Mouse (Mus musculus): ENCODE results near the gene Acss1. TPM values are rescaled to one million over a fixed set of nuclear protein-coding genes. Genes with fewer than 3 reads are reported as not detected.
A peak's percentile ranks its signal among the peaks of the same experiment; 100 is the strongest.

Acss1 gene
- polyA plus RNA-seq, 1 experiment: 31.2 TPM

DNA sequence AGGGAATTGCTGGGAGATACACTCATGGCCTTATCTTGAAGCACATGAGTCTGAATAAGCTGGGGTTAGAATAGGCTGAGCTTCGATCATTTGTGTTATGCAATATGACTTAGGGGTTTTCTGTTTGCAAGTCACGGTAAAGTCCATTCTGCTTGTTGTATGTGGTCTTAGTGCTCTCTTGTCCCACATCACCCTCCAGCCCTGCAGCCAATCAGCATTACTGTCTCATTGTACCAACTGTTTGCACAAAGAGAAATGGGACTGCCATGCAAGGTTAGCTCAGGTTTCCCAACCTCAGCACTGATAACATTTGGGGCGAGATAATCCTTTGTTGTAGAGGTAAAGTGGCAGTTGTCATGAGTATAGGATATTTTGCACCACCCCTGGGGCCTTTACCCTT lies 58.2 kb downstream of the Acss1 start:
- TF ChIP-seq CTCF (IDR thresholded peaks at IDR 0.05; ENCODE audit: control insufficient read depth, insufficient read depth, low read length): no peak
- TF ChIP-seq POLR2A (IDR thresholded peaks at IDR 0.05; ENCODE audit: borderline replicate concordance, control insufficient read depth, low read depth, low read length): no peak
- Histone ChIP-seq H3K4me1 (ENCODE audit: control insufficient read depth, insufficient read depth, low read length) (peaks cover 1% of the 10 kb centered on the region), H3K4me3 (replicated peaks; ENCODE audit: control insufficient read depth, low read depth, low read length) (no peak overlapping the region), H3K27ac (ENCODE audit: control insufficient read depth, insufficient read depth, low read depth, low read length, poor library complexity) (no peak overlapping the region)
- 31% methylated on average over 3 of the region's 3 CpGs for WGBS

DNA sequence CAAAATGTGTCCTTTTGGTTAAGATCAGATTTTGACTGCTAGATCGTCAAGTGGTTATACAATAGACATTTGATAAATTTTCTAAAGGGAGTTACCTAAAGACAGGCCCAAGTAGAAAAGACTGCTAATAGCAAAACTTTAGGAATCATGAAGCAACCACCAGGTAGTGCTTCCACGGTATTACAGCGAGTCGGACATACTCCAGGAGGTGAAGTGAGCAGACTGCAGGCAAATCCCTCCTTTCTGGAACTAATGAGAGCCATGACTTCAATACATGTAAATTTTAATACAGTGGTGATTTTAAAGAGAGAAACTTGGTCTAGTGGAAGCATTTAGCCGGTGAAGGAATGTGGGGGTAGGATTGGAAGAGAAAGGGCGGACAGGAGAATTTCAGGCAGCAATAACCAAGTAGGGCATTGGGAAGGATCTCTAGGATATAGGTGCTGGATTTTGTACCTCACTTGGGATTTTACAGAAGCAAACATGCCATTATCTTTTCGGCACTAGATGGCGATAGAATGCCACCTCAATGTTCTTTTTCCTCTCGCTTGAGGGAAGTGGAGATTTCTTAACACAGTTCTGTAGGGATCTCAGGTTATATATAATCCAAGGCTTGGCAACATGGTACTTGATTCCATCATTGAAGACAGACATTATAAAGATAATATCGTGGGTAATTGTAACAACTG lies 59.3 kb downstream of the Acss1 start:
- Histone ChIP-seq H3K27ac (ENCODE audit: control insufficient read depth, insufficient read depth, low read depth, low read length, poor library complexity) (no peak overlapping the region), H3K4me1 (ENCODE audit: control insufficient read depth, insufficient read depth, low read length) (peaks cover 1% of the 10 kb centered on the region), H3K4me3 (replicated peaks; ENCODE audit: control insufficient read depth, low read depth, low read length) (peak overlapping the region; percentile 29)
- TF ChIP-seq CTCF (IDR thresholded peaks at IDR 0.05; ENCODE audit: control insufficient read depth, insufficient read depth, low read length): 0 out of 2 replicates have a peak, but pooled peaks have one; percentile 12
- no peak for TF ChIP-seq POLR2A (IDR thresholded peaks at IDR 0.05; ENCODE audit: borderline replicate concordance, control insufficient read depth, low read depth, low read length)
- WGBS: 1% methylated on average over 10 of the region's 10 CpGs

DNA sequence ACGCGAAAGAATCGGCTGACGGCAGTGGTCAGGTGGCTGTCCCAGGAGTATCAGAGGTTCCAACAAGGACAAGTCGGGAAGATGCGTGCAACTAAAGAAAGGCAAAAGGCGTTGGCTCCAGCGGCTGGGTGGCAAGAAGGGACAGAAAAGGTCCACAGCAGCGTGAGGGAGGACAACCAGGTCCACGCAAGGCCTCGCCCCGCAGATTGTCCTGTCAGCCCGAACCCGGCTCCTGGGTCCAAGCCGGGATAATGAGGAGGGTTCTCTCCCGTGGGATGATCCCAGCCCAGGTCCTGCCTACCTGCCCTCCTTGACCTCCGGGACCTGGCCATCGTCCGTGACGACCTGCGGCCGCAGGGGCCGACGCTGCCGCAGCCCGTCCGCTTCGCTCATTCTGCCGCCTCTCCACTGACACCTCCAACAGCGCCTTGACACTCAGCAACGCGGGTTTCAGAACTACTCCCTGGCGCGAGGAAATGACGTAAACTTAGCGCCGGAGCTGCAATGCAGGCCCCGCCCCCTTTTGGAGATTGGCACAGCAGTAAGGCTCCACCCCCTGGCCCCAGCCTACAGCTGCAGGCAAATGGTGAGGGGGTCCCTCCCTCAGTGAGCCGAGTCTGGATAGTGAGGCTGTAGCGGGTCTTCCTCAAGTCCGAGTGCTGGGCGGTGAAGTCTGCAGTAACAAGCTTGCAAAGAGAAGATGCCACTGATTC lies 60.1 kb downstream of the Acss1 start, which contains the start of gene Apmap:
TSS of gene Apmap (minus strand) at position 481 of the 713 bp plus-strand sequence.
- peak within 1 kb of the TSS; percentile 77 for H3K27ac ChIP-seq (ENCODE audit: control insufficient read depth, insufficient read depth, low read depth, low read length, poor library complexity)
- TF ChIP-seq CTCF (IDR thresholded peaks at IDR 0.05; ENCODE audit: control insufficient read depth, insufficient read depth, low read length) (peak; percentile 37; the same call in 1 of the 2 replicates), POLR2A (IDR thresholded peaks at IDR 0.05; ENCODE audit: borderline replicate concordance, control insufficient read depth, low read depth, low read length) (peak; percentile 83; the same call in 1 of the 2 replicates)
- peaks cover 3% of the 10 kb centered on the region for H3K4me1 ChIP-seq (ENCODE audit: control insufficient read depth, insufficient read depth, low read length)
- under 1% methylated on average over 42 of the region's 42 CpGs for WGBS
- peak within 1 kb of the TSS; percentile 96 for H3K4me3 ChIP-seq (replicated peaks; ENCODE audit: control insufficient read depth, low read depth, low read length)

DNA sequence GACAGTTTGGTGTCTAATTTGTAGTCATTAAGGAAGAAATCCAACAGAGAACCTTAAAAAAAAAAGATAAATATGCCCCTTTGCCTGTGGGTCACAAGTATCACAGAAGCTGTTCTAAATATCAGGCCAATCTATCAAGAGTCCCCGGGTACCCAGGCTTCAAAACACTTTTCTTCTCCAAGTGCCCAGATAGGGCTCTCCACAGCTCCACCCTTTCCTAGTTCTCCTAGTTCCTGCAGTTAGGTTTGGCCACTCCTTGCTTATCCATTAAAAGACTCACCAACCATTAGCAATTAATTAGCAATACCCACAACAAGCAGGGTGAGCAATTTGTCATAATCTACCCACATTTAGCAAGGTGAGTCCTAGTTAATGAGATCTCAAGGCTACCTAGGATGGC lies 61.2 kb downstream of the Acss1 start:
- Histone ChIP-seq H3K4me3 (replicated peaks; ENCODE audit: control insufficient read depth, low read depth, low read length) (no peak overlapping the region), H3K27ac (ENCODE audit: control insufficient read depth, insufficient read depth, low read depth, low read length, poor library complexity) (no peak overlapping the region), H3K4me1 (ENCODE audit: control insufficient read depth, insufficient read depth, low read length) (peaks cover 3% of the 10 kb centered on the region)
- TF ChIP-seq CTCF (IDR thresholded peaks at IDR 0.05; ENCODE audit: control insufficient read depth, insufficient read depth, low read length) (no peak), POLR2A (IDR thresholded peaks at IDR 0.05; ENCODE audit: borderline replicate concordance, control insufficient read depth, low read depth, low read length) (no peak)
- 37% methylated on average over 1 of the region's 1 CpGs for WGBS

DNA sequence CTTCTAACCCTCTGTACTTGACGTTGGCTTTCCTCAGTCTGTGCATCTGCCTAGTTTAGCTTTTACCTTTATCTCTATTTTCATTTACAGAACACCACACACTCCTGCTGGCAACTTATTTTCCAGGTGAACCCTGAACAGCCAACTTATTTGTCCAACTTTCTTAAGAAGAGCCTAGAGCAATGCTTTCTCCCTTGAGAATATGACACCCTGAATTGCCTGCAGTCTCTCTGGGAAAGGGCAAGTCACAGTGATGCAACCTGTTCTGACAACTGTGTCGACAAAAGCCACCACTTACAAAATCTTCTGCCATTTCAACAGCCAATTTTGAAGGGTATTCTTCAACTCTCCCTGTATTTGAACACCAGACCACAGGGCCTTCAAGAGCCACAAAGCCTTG lies 63.5 kb downstream of the Acss1 start:
- 41% methylated on average over 2 of the region's 2 CpGs for WGBS
- TF ChIP-seq POLR2A (IDR thresholded peaks at IDR 0.05; ENCODE audit: borderline replicate concordance, control insufficient read depth, low read depth, low read length) (no peak), CTCF (IDR thresholded peaks at IDR 0.05; ENCODE audit: control insufficient read depth, insufficient read depth, low read length) (no peak)
- peaks cover 3% of the 10 kb centered on the region for H3K4me1 ChIP-seq (ENCODE audit: control insufficient read depth, insufficient read depth, low read length)
- no peak overlapping the region for H3K4me3 ChIP-seq (replicated peaks; ENCODE audit: control insufficient read depth, low read depth, low read length)
- H3K27ac ChIP-seq (ENCODE audit: control insufficient read depth, insufficient read depth, low read depth, low read length, poor library complexity): no peak overlapping the region; the same call in 1 of the 2 replicates

DNA sequence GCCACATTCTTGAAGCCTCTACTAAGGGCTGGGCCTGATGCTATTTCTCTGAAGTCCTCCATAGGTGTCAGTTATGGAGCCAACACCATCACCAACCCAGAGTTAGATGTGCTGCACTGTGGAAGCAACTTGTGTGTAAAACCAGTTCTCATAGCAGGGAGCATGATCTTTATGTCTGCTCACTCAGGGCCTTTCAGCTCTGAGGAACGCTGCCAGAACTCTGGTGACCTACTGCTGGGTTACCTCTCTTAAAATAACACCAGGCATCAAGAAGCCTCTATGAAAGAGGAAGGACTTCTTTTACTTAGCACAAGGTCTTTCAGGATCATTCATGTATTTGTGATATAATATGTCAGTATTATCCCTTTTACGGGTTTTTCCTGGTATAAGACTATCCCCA lies 66.1 kb downstream of the Acss1 start:
- WGBS: 83% methylated on average over 2 of the region's 2 CpGs
- H3K4me1 ChIP-seq (ENCODE audit: control insufficient read depth, insufficient read depth, low read length): peaks cover 1% of the 10 kb centered on the region; the same call in 1 of the 2 replicates
- TF ChIP-seq CTCF (IDR thresholded peaks at IDR 0.05; ENCODE audit: control insufficient read depth, insufficient read depth, low read length): no peak
- no peak for TF ChIP-seq POLR2A (IDR thresholded peaks at IDR 0.05; ENCODE audit: borderline replicate concordance, control insufficient read depth, low read depth, low read length)
- H3K27ac ChIP-seq (ENCODE audit: control insufficient read depth, insufficient read depth, low read depth, low read length, poor library complexity): no peak overlapping the region
- H3K4me3 ChIP-seq (replicated peaks; ENCODE audit: control insufficient read depth, low read depth, low read length): no peak overlapping the region

DNA sequence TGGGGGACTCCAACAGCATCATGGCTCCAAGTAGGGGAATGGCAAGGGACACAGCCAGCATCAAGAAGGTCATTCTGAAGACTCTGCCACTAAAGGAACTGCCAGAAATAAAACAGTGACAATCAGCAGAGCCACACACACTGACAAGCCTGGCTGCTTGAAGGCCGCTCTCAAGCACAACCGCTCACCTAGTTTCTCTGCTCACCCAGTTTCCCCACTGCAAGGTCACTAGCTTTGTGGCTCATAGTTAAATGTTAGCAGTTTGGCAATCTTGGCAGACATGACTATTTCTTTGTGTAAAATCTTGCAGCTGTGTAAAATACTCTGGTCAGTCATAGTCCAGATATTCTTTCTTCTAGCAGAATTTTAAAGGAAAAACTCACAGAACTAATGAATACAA lies 68.0 kb downstream of the Acss1 start:
- no peak overlapping the region for H3K4me3 ChIP-seq (replicated peaks; ENCODE audit: control insufficient read depth, low read depth, low read length)
- H3K4me1 ChIP-seq (ENCODE audit: control insufficient read depth, insufficient read depth, low read length): peaks cover 1% of the 10 kb centered on the region; the same call in 1 of the 2 replicates
- WGBS: 91% methylated on average over 2 of the region's 2 CpGs
- H3K27ac ChIP-seq (ENCODE audit: control insufficient read depth, insufficient read depth, low read depth, low read length, poor library complexity): no peak overlapping the region
- no peak for TF ChIP-seq CTCF (IDR thresholded peaks at IDR 0.05; ENCODE audit: control insufficient read depth, insufficient read depth, low read length)
- TF ChIP-seq POLR2A (IDR thresholded peaks at IDR 0.05; ENCODE audit: borderline replicate concordance, control insufficient read depth, low read depth, low read length): no peak

DNA sequence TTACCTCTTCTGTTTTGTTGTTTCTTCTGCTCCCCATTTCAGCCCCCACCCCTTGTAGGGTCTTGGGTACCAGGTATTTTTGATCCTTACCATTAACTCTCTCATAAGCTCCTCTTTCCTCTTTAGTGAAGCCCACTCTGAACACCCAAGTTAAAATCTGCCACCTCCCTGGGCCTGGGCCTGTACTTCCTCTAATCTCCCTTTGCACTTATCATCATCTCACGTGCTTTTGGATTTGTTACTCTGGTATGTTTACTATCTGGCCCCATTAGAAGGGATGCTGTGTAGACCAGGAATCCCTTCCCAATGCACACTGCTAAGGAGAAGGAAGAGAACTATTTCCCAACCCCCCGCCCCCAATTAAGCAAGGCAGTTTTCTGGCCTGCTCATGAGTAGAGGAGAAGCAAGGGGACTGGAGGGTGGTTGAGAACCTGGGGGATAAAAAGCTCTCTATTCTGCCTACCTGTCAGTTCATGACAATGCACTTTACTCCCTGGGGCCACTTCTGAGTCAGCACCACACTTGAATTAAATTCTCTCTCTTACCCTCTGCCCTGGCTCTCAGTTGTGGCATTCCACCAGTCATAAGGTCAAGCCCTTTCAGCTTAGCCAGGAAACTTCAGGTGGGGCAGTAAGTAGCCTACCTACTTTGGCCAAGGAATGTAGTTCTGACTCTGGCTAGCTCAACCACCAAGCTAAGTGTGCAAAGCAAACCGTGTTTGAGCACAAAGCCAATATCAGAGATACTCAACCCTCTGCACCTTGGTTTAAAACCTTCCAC lies 72.7 kb downstream of the Acss1 start:
- H3K4me1 ChIP-seq (ENCODE audit: control insufficient read depth, insufficient read depth, low read length): no peaks in the 10 kb centered on the region; the same call in 1 of the 2 replicates
- TF ChIP-seq CTCF (IDR thresholded peaks at IDR 0.05; ENCODE audit: control insufficient read depth, insufficient read depth, low read length) (no peak), POLR2A (IDR thresholded peaks at IDR 0.05; ENCODE audit: borderline replicate concordance, control insufficient read depth, low read depth, low read length) (no peak)
- H3K4me3 ChIP-seq (replicated peaks; ENCODE audit: control insufficient read depth, low read depth, low read length): no peak overlapping the region
- no peak overlapping the region for H3K27ac ChIP-seq (ENCODE audit: control insufficient read depth, insufficient read depth, low read depth, low read length, poor library complexity)
- 68% methylated on average over 3 of the region's 3 CpGs for WGBS
